Mouse (Mus musculus): ENCODE data around the gene Wwox. TPM values are rescaled to one million over a fixed set of nuclear protein-coding genes. Genes with fewer than 3 reads are reported as not detected.

Gene Wwox
- total and polyA plus RNA-seq, 3 experiments, result 7.6 to 61.8 (median 12.2) TPM

DNA sequence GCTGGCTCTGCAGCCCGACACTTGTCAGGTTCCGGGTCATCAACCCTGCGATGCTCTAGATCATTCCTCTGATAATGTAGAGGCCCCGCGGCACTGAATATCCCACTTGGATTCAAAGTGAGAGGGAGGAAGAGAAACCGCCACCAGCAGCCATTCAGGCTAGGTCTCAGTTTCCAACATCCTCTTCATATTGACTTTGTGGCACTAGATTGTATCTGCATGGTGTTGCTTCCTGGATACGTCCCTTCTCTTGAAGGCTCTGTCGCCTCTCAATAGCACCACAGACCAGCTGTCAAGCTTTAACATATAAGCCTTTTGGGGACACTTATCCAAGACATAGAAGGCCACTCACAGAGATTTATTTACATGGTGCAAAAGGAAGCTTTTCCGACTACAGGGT lies 502.2 kb downstream of the Wwox start:
- no peaks in the 10 kb centered on the region for H3K27me3 ChIP-seq (ENCODE audit: control insufficient read depth in 1 of 2, insufficient read depth in 2 of 2, low read length in 2 of 2)
- no peak overlapping the region for H3K9ac ChIP-seq (ENCODE audit: control insufficient read depth, low read depth, low read length, poor library complexity, severe bottlenecking)
- no peaks in the 10 kb centered on the region for H3K36me3 ChIP-seq (ENCODE audit: control insufficient read depth in 1 of 2, insufficient read depth in 2 of 2, low read length in 2 of 2)
- H3K4me3 ChIP-seq (ENCODE audit: control insufficient read depth in 1 of 2, insufficient read depth in 1 of 2, low read depth in 2 of 2, low read length in 2 of 2), result no peak overlapping the region
- H3K9me3 ChIP-seq (replicated peaks; ENCODE audit: insufficient read depth, low read length), result no peaks in the 10 kb centered on the region
- TF ChIP-seq E2F4 (IDR thresholded peaks at IDR 0.05; ENCODE audit: borderline replicate concordance, low read depth, low read length) (no peak), POLR2AphosphoS5 (IDR thresholded peaks at IDR 0.05; ENCODE audit: borderline replicate concordance, low read depth, low read length) (no peak), SIN3A (IDR thresholded peaks at IDR 0.05; ENCODE audit: low read length) (no peak)
- H3K27ac ChIP-seq (ENCODE audit: control insufficient read depth, low read depth, low read length), result no peak overlapping the region
- H3K4me1 ChIP-seq (ENCODE audit: control insufficient read depth in 1 of 2, insufficient read depth in 2 of 2, low read length in 2 of 2), result no peaks in the 10 kb centered on the region
- DNase-seq (ENCODE audit: low read depth, low spot score), result no peak
- H3K79me2 ChIP-seq (ENCODE audit: control insufficient read depth, insufficient read depth, low read length, poor library complexity), result no peaks in the 10 kb centered on the region

GRCm38 (mm10) chr8:114947921-114948320 lies 508.5 kb downstream of the Wwox start:
- no peak for DNase-seq (ENCODE audit: low read depth, low spot score)
- no peaks in the 10 kb centered on the region for H3K9me3 ChIP-seq (replicated peaks; ENCODE audit: insufficient read depth, low read length)
- TF ChIP-seq RAD21 (IDR thresholded peaks at IDR 0.05; ENCODE audit: low read depth, low read length), result no peak
- no peak for TF ChIP-seq SIN3A (IDR thresholded peaks at IDR 0.05; ENCODE audit: low read length)
- no peak for TF ChIP-seq GABPA (IDR thresholded peaks at IDR 0.05; ENCODE audit: low read depth, low read length)
- TF ChIP-seq JUND (IDR thresholded peaks at IDR 0.05; ENCODE audit: low read depth, low read length), result no peak
- no peak for TF ChIP-seq MXI1 (IDR thresholded peaks at IDR 0.05; ENCODE audit: low read depth, low read length)
- TF ChIP-seq USF1 (IDR thresholded peaks at IDR 0.05; ENCODE audit: low read depth, low read length), result no peak
- TF ChIP-seq MAFK (IDR thresholded peaks at IDR 0.05; ENCODE audit: borderline replicate concordance, low read depth, low read length), result no peak
- no peak for TF ChIP-seq ZNF384 (IDR thresholded peaks at IDR 0.05; ENCODE audit: low read depth, low read length)
- no peak for TF ChIP-seq MYC (IDR thresholded peaks at IDR 0.05; ENCODE audit: low read depth, low read length)
- no peak for TF ChIP-seq RCOR1 (IDR thresholded peaks at IDR 0.05; ENCODE audit: low read depth, low read length)
- no peak for TF ChIP-seq ZC3H11A (IDR thresholded peaks at IDR 0.05; ENCODE audit: low read depth, low read length)
- no peak for TF ChIP-seq TCF12 (IDR thresholded peaks at IDR 0.05; ENCODE audit: low read depth, low read length)
- TF ChIP-seq NELFE (IDR thresholded peaks at IDR 0.05; ENCODE audit: low read depth, low read length), result no peak
- TF ChIP-seq POLR2AphosphoS2 (IDR thresholded peaks at IDR 0.05; ENCODE audit: low read length), result no peak
- TF ChIP-seq CTCF (IDR thresholded peaks at IDR 0.05 in 2 of 3, conservative IDR thresholded peaks at IDR 0.05 in 1 of 3; ENCODE audit: control insufficient read depth in 1 of 3, insufficient read depth in 1 of 3, low read depth in 2 of 3, low read length in 3 of 3, poor library complexity in 1 of 3, severe bottlenecking in 1 of 3), result no peak
- no peak for TF ChIP-seq TBP (IDR thresholded peaks at IDR 0.05; ENCODE audit: low read depth, low read length)
- H3K79me2 ChIP-seq (ENCODE audit: control insufficient read depth, insufficient read depth, low read length, poor library complexity), result no peaks in the 10 kb centered on the region
- H3K4me3 ChIP-seq (ENCODE audit: control insufficient read depth in 1 of 2, insufficient read depth in 1 of 2, low read depth in 2 of 2, low read length in 2 of 2), result no peak overlapping the region
- no peaks in the 10 kb centered on the region for H3K36me3 ChIP-seq (ENCODE audit: control insufficient read depth in 1 of 2, insufficient read depth in 2 of 2, low read length in 2 of 2)
- H3K9ac ChIP-seq (ENCODE audit: control insufficient read depth, low read depth, low read length, poor library complexity, severe bottlenecking), result no peak overlapping the region
- no peaks in the 10 kb centered on the region for H3K27me3 ChIP-seq (ENCODE audit: control insufficient read depth in 1 of 2, insufficient read depth in 2 of 2, low read length in 2 of 2)
- H3K27ac ChIP-seq (ENCODE audit: control insufficient read depth, low read depth, low read length), result no peak overlapping the region
- no peaks in the 10 kb centered on the region for H3K4me1 ChIP-seq (ENCODE audit: control insufficient read depth in 1 of 2, insufficient read depth in 2 of 2, low read length in 2 of 2)
